In genomic region chr2:63183563-63184545, GRCm38 (mm10) we compare ENCODE assay signal across 10 mouse cellular contexts. TPM values are rescaled to one million over a fixed set of nuclear protein-coding genes. Genes with fewer than 3 reads are reported as not detected.
DNase-seq lines count a peak whose midpoint lies in the region; ATAC-seq lines count a peak whose summit lies in the region.
"Had no signal": no experiment of that assay in that cellular context is flagged by ENCODE, and none has a peak within 500 bp of the region (broad histone marks: within the 10 kb centered on the region; RNA-seq: fewer than 3 reads in every experiment).

Gene Kcnh7 (minus strand): TSS chr2:63184287.

- ATAC-seq in heart, embryonic 16.5 days (replicated peaks; ENCODE audit: extremely low read depth, insufficient read depth, low FRiP score) = peak; percentile 23; the same call in 1 of the 2 replicates
- peak; percentile 88 for ATAC-seq in neural tube, embryonic 14.5 days (ENCODE audit: low read depth)
- ATAC-seq: Patski had no signal

- intact Hi-C loops in left cerebral cortex, postnatal 4 days (cut with DNase I) = loop anchor here (10.0 kb wide), 1 partner anchor 271 kb away; no protein-coding TSS in a partner anchor

- 2% methylated on average over 44 of the region's 49 CpGs for WGBS in heart, embryonic 16.5 days
- WGBS in neural tube, embryonic 14.5 days = under 1% methylated on average over 41 of the region's 49 CpGs

- H3K9ac ChIP-seq in heart, embryonic 16.5 days (ENCODE audit: low read length) = peak within 1 kb of the TSS; percentile 55
- H3K9ac ChIP-seq in neural tube, embryonic 14.5 days (replicated peaks; ENCODE audit: low read depth, low read length) = peak within 1 kb of the TSS; percentile 73

- H3K27me3 ChIP-seq in heart, embryonic 16.5 days (ENCODE audit: control insufficient read depth, insufficient read depth, low read length) = peaks cover 16% of the 10 kb centered on the region
- H3K27me3 ChIP-seq in neural tube, embryonic 14.5 days (ENCODE audit: control insufficient read depth, insufficient read depth, low read length) = no peaks in the 10 kb centered on the region

- H3K4me2 ChIP-seq in heart, embryonic 16.5 days (ENCODE audit: low read depth, low read length) = peak within 1 kb of the TSS; percentile 70
- peak within 1 kb of the TSS; percentile 60 for H3K4me2 ChIP-seq in neural tube, embryonic 14.5 days (ENCODE audit: low read depth, low read length)

- peaks cover 2% of the 10 kb centered on the region; the same call in 1 of the 2 replicates for H3K4me1 ChIP-seq in heart, embryonic 16.5 days (ENCODE audit: control insufficient read depth, insufficient read depth, low read length)
- H3K4me1 ChIP-seq in neural tube, embryonic 14.5 days (ENCODE audit: control insufficient read depth, insufficient read depth, low read length) = no peaks in the 10 kb centered on the region

- no peak for DNase-seq in heart, adult 8-10 months (ENCODE audit: low spot score)
- DNase-seq in cerebellum, postnatal 14 days = peak; percentile 50 to 61
- DNase-seq in frontal cortex, postnatal 36 days (ENCODE audit: low spot score in 2 of 2) = peak; percentile 58 to 64
- peak; percentile 41 for DNase-seq in left cerebral cortex, postnatal 4 days
- DNase-seq in thymus, postnatal 10 days (ENCODE audit: low spot score in 2 of 2) = no peak
- DNase-seq in spleen, postnatal 36 days (ENCODE audit: low spot score in 2 of 2) = no peak

- no peak within 1 kb of the TSS for H3K27ac ChIP-seq in heart, embryonic 16.5 days (ENCODE audit: low read length)
- peak within 1 kb of the TSS; percentile 84 for H3K27ac ChIP-seq in neural tube, embryonic 14.5 days (ENCODE audit: low read depth, low read length)
- H3K27ac ChIP-seq: macrophage had no signal

- no peaks in the 10 kb centered on the region for H3K9me3 ChIP-seq in heart, embryonic 16.5 days (replicated peaks; ENCODE audit: control insufficient read depth, low read length)
- no peaks in the 10 kb centered on the region for H3K9me3 ChIP-seq in neural tube, embryonic 14.5 days (ENCODE audit: control insufficient read depth, low read length)

- H3K36me3 ChIP-seq in heart, embryonic 16.5 days (ENCODE audit: control insufficient read depth, insufficient read depth) = no peaks in the 10 kb centered on the region
- H3K36me3 ChIP-seq in neural tube, embryonic 14.5 days (ENCODE audit: control insufficient read depth, insufficient read depth, low read length) = no peaks in the 10 kb centered on the region

- H3K4me3 ChIP-seq in heart, embryonic 16.5 days (ENCODE audit: low read length) = peak within 1 kb of the TSS; percentile 55
- H3K4me3 ChIP-seq in neural tube, embryonic 14.5 days (ENCODE audit: low read depth, low read length) = peak within 1 kb of the TSS; percentile 61

RNA-seq across cellular contexts. Expression of gene Kcnh7, which starts in this region (rescaled TPM):
- 1.7 and 2.9 TPM in 2 replicates for polyA plus RNA-seq in heart, embryonic 16.5 days (2015; fragmentation: Nextera tagmentation; extraction: Ambion mirVana)
- total RNA-seq in heart, adult 8-10 months (2022) = under 1 TPM; 0.03 to 0.30 (median 0.06) TPM
- total RNA-seq in left cerebral cortex, postnatal 4 days (2021) = 10 to 100 TPM; 55.8 to 62.8 TPM
- polyA plus RNA-seq in neural tube, embryonic 14.5 days (2014; fragmentation: Nextera tagmentation; extraction: Ambion mirVana) = 13.4 and 18.4 TPM in 2 replicates
- polyA plus RNA-seq: macrophage had no signal

Comparison
In these comparisons a context has a peak if more than half of its experiments do, and no peak if none do; other contexts are left out.
1. RNA of gene Kcnh7 (total RNA-seq): 55.8 to 62.8 TPM in left cerebral cortex, postnatal 4 days; 0.03 to 0.30 TPM in heart, adult 8-10 months; every median in the first group is over 10 times any median in the second.
2. DNase-seq: peak in cerebellum, postnatal 14 days (2 of 2), frontal cortex, postnatal 36 days (2 of 2) and left cerebral cortex, postnatal 4 days (single experiment); none in heart, adult 8-10 months (single experiment), thymus, postnatal 10 days (0 of 2) and spleen, postnatal 36 days (0 of 2).